Mouse (Mus musculus) adrenal gland, adult 18-20 months (tissue): ENCODE results near the gene Exoc6. TPM values are rescaled to one million over a fixed set of nuclear protein-coding genes. Genes with fewer than 3 reads are reported as not detected.
A peak's percentile ranks its signal among the peaks of the same experiment; 100 is the strongest.

Source experiments
- DNase-seq, 2 experiments: peaks; one replicate each; pipeline ENCODE4 v3.0.0; 2021 to 2022; ENCODE audit warnings: low spot score in 2 of 2
- total RNA-seq, 2 experiments: library from RNA; stranded (reverse); gene quantifications; 1 replicate in 1 of 2; 2 replicates in 1 of 2; pipeline ENCODE4 v1.2.3; 2021

Exoc6 gene
- total RNA-seq, 2 experiments from 2014 or later, result 12.9 to 15.3 TPM

GRCm38 (mm10) chr19:37569186-37569754, 19.1 kb downstream of the Exoc6 start:
- DNase-seq, result no peak

- no peak for DNase-seq
These were observed 20.9 kb downstream of the Exoc6 start for GRCm38 (mm10) chr19:37570966-37571718.

GRCm38 (mm10) chr19:37574802-37575201, 24.6 kb downstream of the Exoc6 start:
- no peak for DNase-seq

DNA sequence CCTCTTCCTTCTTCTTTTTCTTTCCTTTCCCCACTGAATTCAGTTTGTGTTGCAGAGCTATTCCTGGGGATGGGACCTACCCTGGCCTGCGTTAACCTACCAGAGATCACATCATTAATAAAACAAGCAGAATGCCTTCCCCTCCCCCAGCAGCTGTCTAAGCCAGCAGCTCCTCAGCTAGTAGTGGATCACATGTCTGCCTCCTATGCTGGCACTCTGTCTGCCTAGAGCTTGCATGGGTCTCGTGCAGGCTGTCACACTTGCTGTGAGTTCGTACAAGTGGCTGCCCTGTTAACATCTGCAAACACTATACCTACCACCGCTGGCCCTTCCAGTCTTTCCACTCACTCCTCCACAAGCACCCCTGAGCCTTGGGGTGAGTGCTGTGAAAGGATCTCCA, 29.4 kb downstream of the Exoc6 start:
- DNase-seq, result no peak

- DNase-seq, result no peak
These were observed 30.2 kb downstream of the Exoc6 start for GRCm38 (mm10) chr19:37580438-37580837.

- DNase-seq, result no peak
These were observed 35.0 kb downstream of the Exoc6 start for GRCm38 (mm10) chr19:37585210-37585609.

- DNase-seq, result no peak
These were observed 35.5 kb downstream of the Exoc6 start for GRCm38 (mm10) chr19:37585684-37586083.

- no peak for DNase-seq
These were observed 40.3 kb downstream of the Exoc6 start for GRCm38 (mm10) chr19:37590544-37590943.

DNA sequence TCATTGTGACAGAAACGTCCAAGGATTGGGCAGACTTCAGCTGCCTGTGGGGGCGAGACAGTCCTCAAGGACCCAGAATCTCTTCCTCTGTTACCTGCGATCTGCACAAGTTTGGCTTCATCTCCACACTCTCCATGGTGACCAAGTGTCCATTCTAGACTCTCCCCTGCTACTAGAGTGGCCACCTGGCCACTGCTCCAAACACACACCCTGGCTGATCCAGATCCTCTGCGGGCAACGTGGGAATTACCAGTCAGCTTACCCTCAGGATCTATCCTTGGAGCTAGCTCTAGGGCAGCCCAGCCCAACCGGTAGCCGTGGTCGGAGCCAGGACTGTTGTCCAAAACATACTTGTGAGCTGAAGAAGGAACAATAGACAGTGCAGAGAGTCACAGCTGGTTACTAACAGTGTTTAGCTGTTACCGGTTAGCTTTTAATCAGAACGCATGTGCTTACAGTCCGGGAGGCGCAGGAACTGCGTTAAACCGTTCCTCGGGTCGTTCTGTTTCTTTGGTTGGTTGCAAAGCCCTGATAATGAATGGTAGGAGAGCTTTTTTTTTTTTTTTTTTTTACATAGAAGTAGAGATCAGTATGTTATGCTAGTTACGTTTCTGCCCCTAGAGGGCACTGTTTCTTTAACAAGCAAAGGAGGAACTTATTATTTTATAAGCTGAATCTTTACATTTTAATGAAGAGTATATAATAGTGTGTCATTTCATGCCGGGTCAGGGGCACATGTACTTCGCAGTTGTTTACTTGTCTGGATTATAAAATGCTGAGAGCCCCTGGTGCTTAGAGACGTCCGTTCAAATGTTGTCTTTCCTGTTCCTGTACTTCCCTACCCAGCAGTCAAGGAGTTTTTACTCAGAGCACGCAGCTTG, 52.0 kb downstream of the Exoc6 start:
- peak in 1 of 2 experiments; percentile 9 for DNase-seq

- DNase-seq, result no peak
These were observed 59.8 kb downstream of the Exoc6 start for GRCm38 (mm10) chr19:37609991-37610390.

DNA sequence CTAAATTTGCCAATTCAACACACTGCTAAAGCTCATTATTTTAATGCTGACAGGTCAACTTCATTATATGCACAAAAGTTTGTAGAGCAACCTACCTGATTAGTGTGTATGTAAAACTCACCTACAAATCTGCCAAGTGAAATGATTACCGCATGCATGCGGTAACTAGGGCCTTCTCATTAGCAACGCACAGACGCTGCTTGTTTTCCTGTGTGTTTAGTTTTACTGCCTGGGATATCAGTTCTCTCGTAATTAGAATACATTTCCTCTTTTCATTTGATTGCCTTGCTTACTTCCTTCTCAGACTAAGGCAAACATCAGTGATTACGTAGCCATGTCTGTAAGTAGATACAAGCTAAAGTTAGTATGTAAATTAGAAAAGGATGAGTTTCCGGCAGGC, 62.7 kb downstream of the Exoc6 start:
- DNase-seq, result no peak

DNA sequence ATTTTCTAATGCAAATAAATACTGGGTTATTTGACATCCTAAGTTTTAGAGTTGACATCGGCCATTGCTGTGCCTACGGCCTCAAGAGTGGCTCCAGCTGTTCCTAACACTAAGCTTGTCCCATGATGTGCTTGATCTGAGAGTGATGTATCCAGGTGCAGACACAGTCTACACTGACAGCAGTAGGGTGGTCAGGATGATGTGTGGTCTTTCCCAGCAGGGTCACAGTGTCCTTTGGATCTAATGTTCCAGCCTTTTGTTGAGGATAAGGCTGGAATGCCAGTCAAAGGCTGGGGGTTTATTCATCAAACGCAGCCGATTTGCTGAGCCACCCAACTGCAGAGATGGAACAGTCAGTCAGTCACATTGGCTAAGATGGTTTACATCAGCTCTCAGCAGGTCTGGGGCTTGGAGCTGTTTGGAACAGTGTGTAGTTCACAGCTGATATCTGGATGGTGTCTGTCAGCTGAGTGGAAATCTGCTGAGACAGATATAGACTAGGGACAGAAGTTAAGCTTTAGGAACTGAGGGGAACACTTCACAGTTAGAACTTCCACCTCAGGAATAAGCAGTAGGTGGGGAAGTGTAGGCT, 64.9 kb downstream of the Exoc6 start:
- DNase-seq, result no peak

DNA sequence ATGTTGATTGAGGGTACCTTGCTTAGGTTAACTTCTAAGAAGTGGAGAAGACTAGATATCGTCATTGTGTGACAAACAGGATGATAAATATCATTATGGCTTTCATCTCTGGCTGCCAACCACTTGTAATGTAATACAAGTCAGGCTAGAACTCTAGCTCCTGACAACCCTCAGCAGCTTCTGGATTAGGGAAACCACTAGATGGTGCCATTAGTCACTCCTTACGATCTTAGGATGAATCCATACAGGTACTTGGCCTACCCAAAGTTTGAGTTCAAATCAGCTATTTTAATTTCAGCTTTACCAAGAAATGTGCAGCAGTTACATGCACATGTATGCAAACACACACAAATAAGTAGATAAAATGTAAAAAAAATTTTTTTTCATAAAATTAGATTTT, 97.8 kb downstream of the Exoc6 start:
- no peak for DNase-seq

- DNase-seq, result no peak
These were observed 100.3 kb downstream of the Exoc6 start for GRCm38 (mm10) chr19:37650526-37650925.

- no peak for DNase-seq
These were observed 103.8 kb downstream of the Exoc6 start for GRCm38 (mm10) chr19:37654012-37654411.

DNA sequence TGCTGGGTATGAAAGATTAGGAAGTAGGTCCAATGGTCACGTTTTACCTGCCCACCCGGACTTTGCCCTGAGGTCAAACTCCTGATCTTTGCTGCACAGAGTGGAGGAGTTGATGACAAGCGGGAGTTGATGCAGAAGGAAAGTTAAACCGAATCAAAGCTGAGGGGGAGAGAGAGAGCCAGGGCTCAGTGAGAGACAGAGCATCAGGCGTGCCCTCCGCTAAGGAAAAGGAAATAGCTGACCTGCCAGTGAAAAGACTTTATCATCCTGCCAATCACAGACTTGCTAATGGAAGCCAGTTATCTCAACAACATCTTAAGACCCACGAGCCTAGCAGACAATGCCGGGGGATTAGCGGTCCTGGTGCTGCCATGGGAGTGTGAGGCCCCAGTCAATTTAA, 106.2 kb downstream of the Exoc6 start:
- no peak for DNase-seq

DNA sequence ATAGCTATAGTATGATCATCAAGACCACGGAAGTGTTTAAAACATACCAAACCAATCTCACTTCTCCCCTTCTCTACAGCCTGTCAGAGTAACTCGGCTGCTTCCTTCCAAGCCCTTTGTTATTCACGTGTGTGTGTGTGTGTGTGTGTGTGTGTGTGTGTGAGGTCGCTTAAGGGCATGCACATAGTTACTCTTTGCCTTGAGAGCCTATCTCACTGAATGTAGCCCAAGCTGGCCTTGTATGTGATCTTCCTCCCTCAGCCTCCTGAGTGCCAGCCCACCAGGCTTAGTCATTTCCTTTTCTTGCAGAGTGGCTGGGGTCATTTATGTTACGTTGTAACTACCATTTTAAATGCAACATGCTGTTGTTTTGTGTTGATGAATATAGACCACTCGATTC, 115.0 kb downstream of the Exoc6 start:
- DNase-seq, result no peak

- no peak for DNase-seq
These were observed 117.8 kb downstream of the Exoc6 start for GRCm38 (mm10) chr19:37667855-37668594.

- no peak for DNase-seq
These were observed 118.4 kb downstream of the Exoc6 start for GRCm38 (mm10) chr19:37668657-37669056.

GRCm38 (mm10) chr19:37669486-37669885, 119.3 kb downstream of the Exoc6 start:
- DNase-seq, result no peak

DNA sequence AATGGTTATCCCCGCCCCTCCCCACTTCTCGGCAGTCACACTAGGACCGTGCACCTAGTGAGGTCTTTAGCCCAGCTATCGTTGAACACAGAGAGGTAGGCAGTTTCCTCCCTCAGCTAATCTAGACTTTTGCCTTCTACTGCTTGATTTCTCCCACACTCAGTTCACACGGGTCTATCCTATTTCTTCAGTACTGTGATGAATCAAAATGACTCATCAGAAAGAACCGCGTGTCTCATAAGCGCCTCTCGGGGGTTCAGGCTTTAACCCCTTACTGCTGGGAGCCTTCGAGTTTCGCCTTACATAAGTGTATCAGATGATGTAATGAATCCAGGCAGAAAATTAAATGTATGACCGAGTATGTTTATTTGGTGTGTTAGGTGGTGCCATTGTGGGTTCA, 123.2 kb downstream of the Exoc6 start:
- no peak for DNase-seq
